Mouse (Mus musculus): Measurements from ENCODE around the gene Tcea3.

DNA sequence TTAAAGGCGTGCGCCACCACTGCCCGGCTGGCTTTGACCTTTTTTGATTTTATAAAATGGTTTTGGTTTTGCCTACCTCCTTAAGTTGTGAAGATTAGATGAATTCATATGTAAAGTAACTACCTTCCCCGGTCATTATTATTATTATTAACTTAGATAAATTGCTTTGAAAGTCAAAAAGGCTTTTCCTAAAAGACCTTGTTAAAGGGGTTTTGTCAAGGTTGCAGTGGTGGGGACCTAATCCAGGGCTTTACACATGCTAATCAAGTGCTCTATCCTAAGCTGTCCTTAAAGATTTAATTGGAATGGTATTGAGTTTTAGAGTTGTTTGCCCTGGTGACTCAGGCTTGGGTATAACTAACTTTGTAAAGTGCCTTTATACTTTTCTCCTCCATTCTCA lies 70.1 kb downstream of the Tcea3 start:
- TF ChIP-seq EP300 (IDR thresholded peaks at IDR 0.05; ENCODE audit: insufficient read depth, low read depth, low read length) (no peak), POLR2A (IDR thresholded peaks at IDR 0.05; ENCODE audit: insufficient read depth, low read length) (no peak)
